Mouse (Mus musculus) spleen, postnatal 4 days (tissue): Measurements from ENCODE around the gene Zc3h18.

Source experiments
- DNase-seq, 2 experiments: peaks; one replicate each; pipeline ENCODE4 v3.0.0; 2022; ENCODE audit warnings: low spot score in 2 of 2

The Zc3h18 gene

DNA sequence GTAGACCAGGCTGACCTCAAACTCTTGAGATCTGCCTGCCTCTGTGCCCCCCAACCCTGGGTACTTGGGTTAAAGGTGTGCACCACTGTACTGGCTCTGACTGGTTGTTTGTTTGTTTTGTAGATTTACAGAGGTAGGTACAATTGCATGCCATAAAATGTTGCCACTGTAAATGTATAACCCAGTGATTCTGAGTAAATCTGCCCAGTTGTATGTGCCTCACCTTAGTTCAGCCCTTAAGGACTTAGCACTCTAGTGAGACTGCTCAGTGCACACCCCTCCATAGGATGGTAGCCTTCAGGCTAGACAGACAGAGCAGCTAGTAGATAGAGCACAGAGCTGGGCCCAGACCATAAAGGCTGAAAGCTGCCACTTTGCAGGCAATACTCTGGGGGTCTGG, 17.3 kb downstream of the Zc3h18 start:
- no peak for DNase-seq

DNA sequence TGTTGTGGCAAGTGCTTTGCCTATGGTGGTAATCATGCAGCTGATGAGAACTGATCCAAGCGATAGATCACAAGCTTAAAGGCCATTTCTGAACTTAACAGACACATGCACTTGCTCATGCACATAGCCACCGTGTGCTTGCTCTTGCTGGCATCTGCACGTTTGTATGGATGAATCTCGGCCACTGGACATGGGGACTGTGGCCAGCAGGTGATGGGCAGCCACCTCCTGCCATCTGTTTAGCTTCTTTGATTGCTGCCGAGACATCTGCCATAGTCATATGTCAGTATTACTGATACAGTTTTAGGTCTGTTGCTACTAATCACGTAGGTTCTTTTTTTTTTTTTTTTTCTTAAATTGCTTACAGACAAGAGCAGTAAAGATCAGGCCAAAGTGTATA, 18.9 kb downstream of the Zc3h18 start:
- no peak for DNase-seq

DNA sequence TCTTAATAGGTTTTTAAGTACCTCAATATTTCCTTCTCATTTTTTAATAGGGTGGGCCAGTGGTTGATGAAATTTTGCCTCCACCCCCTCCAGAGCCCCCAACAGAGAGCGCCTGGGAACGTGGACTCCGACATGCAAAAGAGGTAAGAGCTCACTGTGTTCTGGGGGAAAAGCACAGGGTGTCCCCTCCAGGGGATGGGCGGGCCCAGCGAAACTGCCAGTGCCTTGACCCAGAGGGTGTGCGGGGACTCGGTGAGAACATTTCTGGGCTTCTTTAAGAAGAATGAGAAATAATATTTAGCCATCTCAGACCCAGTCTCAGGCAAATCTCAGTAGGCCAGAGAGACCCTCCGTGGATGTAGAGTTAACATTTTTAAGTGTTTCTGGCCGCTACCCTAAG, 21.8 kb downstream of the Zc3h18 start:
- no peak for DNase-seq

DNA sequence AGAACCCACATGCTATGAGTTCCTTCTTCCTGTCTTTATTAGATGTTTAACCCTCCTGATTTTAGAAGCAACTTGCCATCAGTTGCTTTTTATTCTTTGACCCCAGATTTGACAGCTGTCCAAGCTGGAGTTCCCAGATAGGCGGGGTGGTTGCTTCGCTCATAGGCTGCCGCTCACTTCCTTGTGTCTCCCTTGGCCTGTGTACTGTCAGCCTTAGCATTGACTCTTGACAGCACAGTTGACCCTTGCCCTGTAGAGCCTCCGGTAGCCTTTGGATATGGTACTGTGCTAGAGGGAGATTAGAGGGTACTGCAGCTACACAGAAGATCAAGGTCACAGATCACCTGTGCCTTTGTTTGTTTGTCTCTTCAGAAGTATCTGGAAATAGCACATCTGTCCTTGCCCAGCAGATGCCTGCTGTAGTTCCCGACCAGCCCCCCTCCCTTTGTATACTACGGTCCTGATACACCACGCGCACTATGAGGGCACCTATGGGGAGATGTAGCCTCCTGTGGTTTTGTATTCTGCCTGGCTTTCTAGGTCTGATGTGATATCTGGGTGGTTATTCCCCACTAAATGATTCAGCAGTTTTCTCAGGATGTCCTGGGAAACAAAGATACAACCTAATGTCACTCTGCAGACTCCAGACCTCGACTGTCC, 28.9 kb downstream of the Zc3h18 start:
- no peak for DNase-seq

DNA sequence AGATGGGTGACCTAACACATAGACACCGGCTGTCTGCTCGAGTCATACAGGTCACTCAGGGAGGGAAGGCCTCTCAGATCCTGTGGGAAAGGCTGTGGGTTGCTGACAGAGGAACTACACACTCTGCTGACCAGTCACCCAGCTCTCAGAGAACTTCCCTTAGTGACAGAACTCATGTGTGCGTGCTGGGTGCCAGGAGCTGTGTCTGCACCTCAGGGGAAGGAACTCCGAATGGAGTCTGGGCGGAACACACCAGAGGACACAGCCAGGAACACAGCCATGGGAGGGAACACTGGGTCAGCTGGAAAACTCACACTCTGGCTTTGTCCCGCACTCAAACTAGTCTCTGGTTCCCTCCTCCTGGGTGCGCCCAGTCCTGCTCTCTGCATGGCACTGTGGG, 31.3 kb downstream of the Zc3h18 start:
- no peak for DNase-seq

DNA sequence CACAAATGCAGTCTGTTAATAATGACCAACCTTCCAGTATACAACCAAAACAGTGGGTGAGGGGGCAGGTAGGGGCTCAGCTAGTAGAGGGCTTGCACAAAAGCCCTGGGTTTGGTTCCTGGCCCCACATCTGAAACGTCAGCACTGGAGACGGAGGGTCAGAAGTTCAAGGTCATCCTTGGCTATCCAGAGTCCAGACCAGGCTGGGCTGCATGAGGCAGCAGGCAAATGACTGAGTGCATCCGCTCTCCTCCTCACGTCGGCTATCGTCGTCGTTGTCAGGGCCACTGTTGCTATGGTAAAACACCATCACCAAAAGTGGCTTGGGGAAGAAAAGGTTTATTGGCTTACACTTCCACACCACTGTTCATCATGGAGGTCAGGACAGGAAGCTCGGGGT, 37.9 kb downstream of the Zc3h18 start:
- no peak for DNase-seq

DNA sequence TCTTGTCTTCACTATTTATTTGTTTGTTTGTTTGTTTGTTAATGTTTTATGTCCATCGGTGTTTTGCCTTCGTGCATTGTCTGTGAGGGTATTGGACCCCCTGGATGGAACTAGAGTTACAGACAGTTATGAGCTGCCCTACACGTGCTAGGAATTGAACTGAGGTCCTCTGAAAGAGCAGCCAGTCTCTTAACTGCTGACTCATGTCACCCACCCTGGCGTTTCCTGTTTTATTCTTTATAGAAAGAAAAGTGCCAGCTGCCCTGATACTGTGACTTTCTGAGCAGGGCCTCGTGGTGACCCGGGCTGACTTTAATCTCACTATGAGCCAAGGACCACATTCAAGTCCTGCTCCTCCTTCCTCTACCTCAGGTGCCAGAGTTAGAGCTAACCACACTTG, 39.1 kb downstream of the Zc3h18 start:
- DNase-seq, result no peak

DNA sequence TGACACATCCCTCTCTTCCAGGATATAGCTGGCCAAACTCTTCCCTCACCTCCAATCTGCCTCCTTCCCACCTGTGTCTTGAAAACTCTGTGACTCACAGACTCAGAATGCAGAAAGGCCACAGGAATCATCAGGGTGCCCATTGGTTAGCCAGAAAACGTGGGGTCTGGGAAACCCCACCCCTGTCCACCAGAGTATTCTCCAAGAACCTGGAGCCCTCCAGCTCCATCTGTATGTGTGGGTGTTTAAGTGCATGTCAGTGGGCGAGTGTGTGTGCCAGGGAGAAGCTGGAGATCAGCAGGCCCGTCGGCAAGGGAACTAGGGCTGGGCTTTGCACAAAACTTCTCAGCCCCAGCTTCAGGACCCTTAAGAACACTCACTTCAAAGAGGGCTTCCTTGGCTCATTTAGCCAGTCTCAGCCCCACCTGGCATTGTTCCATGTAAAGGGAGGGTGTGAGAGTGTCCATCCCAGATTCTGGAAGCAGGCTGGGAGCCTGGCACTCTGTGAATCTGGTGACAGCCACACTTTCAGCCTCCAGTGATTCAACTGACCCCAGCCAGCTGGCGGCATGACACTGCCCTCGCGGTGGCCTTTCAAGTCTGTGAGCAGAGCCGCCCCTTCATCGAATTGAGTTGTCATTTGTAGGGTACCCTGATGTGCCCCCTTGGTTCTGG, 43.6 kb downstream of the Zc3h18 start:
- no peak for DNase-seq

DNA sequence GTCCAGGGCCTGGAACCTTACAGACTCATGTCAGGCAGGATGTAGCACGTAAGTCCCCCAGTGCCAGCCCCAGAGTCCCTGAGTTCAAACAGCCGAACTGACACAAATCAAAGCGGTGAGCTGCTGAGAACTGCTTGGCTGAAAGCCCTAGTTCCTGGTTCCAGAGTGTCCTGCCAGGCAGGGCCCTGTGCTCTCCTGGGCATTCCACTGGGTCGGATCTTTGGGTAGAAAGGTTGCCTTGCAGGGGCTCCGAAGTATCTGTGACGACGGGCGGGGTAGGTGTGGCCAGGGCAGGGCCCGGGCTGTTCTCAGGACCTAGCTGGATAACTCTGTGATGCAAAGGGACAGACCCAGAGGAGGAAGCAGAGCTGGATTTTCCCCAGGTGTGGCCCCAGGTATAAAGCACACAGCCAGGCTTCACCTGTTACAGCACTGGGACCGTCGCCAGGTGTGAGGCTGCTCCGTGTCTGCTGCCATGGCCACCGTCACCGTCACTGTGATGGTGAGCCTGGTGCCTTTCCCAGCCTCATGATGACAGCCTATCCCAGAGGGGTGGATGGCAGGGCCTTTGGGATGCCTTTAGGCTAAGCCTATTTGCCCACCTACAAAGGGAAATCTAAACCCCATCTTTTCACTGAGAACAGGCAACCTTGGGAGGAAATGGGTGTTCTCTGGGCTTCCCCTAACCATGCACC, 45.1 kb downstream of the Zc3h18 start, which contains the start of gene Il17c:
Gene Il17c (plus strand): TSS at position 645 of the 695 bp plus-strand sequence.
- no peak for DNase-seq

DNA sequence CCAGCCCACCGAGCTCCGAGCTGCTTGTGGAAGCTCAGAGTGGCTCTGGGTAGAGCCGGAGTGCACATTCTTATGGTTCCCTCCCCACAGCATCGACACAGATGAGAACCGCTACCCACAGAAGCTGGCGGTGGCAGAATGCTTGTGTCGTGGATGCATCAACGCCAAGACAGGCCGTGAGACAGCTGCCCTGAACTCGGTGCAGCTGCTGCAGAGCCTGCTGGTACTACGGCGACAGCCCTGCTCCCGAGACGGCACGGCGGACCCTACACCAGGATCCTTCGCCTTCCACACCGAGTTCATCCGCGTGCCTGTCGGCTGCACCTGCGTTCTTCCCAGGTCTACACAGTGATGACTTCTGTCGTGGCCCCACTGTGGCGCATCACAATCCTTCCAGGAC, 46.8 kb downstream of the Zc3h18 start:
- DNase-seq, result no peak

DNA sequence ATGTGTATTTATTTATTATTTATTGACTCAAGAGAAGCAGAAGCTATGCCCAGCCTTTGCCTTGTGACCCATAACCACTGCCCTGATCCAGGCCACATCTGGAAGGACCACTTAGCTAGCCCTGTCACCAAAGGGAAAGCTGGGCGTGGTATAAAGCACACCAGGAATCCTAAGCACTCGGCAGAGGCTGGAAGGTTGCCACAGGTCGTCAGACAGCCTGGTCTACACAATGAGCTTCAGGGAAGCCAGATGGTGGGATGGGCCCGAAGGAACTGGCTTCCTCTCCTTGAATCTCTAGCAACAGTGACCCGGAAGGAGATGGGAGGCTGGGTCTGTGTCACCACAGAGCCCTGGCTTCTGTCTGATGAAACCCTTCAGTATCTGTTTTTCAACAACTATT, 47.2 kb downstream of the Zc3h18 start:
- DNase-seq, result no peak

DNA sequence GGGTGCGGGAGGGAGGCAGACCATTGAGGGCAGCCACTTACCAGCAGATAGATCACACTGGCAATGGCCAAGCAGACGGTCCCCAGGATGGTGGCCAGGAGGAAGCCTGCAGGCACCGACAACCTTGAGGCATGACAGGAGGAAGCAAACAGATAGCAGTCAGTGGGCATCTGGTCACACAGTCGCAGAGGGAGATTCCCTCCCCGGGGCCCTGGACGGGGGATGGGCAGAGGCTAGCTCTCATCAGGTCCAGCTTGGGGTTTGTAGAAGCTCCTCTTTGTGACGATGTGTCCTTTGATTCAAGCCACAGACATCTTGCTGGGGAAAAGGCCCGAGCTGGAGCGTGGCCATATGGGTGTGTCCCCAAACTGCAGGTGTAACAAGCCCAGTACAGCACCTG, 49.7 kb downstream of the Zc3h18 start:
- DNase-seq, result no peak

DNA sequence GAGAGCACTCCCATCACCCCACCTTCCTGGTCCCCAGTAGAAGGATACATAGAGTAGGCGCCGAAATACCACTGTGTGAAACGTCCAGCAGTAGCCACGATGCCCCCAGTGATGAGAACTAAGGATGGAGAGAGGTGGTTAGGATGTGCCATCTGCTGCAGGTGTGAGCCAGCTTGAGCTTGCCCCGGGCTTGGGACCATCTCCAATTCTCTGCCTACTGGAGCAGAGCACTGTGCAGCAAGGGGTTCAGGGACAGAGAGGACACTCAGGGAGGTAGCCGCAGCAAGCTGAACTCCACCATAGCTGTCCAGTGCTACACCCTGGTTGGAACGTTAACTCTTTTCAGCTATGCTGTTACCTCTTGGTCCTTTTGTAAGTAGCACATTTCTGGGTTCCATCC, 51.2 kb downstream of the Zc3h18 start:
- no peak for DNase-seq

DNA sequence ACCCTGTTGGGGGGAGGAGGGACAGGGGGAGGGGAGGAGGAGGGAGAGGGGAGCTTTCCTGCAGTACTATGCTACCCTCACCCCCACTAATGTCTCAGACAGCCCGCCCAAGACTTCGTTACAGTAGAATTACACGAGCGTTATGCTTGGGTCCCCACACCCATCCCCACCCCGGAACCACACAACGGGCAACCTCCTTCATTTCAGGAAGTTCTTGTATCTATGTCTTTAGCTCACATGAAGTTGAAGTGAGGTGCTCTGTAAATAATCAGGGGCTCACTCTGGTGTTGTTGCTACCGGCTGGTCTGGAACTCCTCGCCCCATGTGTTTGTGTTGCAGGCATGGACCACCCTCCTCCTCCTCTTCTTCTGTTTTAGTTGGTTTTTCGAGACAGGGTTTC, 51.8 kb downstream of the Zc3h18 start:
- DNase-seq, result no peak

DNA sequence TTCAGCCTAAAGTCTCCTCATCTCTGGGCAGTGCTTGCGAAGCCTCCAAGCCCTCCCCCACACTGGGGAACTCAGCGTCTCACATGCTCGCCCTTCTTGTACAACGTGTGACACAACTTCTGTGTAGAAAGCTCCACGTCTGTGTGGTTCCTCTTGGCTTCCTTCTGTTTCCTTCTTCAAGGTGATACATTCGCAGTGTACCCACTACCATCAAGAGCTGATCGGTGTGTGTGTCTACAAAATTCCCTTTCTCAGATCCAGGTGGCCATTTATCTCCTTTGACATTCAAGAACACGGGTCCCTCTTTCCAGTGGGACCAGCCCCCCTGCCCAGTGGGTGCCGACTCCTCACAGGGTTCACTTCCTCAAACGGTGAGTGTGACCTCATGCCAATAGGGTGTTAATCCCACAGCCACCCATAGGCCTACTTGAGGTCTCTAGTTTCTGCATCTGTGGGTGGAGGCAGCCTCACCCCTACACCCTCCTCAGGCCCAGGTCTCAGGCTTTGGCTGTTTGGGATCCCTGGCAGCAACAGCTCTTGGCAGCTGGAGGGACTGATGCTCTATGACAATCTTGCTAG, 53.7 kb downstream of the Zc3h18 start:
- DNase-seq, result peak; percentile 55 to 75

DNA sequence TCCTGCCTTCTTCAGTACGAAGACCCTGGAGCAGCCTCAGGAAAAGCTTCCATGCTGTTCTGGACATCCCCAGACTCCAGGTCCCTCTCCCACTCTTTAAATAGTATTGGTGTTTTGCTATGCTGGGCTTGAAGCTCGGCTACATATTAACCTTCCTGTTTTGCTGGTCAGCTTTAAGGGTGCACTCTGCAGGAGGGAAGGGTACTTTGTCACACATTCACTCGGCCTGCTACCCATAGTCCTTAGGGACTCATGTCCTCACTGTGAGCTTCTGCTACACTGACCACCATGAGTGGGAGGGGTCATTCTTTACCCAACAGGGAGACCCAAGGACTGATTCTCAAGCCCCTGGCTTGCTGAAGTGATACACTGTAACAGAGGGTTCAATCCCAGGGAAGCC, 54.2 kb downstream of the Zc3h18 start:
- no peak for DNase-seq

DNA sequence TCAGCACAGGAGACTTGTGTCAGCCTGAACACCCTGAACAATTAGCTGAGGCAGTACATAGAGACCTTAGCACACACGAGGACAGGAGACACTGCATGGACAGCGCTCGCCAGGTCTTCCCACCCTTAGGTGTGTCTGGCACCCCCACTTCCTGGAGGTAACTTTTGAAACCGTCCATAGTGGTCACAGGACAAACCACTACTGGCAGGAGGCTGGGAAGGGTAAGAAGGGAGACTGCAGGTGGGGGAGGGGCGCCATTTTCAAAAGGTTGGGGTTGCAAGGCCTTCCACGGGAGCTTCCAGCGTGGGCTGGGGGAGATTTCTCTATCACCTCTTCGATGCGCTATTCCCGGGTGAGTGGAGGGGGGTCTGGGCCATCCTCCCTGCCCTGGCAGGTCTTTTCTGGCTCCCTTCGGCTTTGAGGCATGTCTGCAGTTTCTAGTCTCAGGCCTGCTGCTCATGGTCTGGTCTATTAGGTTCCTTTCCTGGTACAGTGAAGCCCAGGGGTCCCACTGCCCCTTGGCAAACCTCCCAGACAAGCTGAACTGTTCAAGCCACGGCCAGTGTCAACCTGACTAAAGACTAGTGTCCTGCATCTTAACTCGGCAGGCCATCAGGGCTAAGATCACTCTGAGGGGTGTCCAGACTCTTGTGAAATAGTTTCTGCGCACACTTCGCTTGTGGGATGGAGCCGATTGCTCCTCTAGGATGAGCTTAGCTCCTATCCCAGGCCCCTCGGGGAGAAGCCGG, 55.5 kb downstream of the Zc3h18 start:
- DNase-seq, result no peak

DNA sequence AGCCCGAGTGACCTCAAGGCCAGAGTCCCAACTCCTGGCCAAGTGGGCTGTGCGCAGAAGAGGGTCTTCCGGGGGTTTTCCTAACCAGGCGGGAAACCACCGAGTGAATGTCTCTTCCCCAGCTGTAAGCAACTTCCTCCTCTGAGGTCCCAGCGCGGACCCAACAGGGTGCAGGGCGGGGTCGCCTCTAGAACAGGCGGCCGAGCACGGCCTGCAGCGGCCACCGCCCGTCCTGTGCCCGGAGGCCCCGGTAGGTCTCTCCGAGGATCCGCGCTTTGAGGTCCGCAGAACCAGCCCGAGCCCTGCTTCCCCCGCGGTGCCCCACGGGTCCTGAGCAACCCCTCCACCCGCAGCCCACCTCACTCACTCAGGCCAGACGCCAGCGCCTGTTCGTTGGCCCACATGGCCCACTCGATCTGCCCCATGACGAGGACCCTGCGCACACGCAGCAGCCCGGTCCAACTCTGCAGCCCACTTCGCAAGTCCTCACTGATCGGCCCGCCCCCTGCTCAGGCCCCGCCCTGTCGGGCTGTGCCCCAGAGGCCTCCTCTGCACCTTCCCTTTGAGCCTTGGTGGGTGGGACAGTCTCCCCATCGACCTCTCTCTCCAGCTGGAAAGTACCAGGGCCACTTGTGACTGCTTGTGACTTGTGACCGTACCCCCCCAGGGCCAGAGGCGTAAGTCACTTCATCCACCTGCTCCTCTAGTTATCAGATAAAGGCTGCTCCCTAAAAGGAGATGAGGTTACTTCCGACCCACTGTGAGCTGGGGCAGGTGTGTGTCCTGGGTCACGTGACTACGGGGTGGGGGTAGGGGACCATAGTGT, 56.2 kb downstream of the Zc3h18 start, which contains the start of gene Cyba:
Gene Cyba (minus strand): TSS at position 488 of the 826 bp plus-strand sequence.
- DNase-seq, result peak; percentile 80 to 87

DNA sequence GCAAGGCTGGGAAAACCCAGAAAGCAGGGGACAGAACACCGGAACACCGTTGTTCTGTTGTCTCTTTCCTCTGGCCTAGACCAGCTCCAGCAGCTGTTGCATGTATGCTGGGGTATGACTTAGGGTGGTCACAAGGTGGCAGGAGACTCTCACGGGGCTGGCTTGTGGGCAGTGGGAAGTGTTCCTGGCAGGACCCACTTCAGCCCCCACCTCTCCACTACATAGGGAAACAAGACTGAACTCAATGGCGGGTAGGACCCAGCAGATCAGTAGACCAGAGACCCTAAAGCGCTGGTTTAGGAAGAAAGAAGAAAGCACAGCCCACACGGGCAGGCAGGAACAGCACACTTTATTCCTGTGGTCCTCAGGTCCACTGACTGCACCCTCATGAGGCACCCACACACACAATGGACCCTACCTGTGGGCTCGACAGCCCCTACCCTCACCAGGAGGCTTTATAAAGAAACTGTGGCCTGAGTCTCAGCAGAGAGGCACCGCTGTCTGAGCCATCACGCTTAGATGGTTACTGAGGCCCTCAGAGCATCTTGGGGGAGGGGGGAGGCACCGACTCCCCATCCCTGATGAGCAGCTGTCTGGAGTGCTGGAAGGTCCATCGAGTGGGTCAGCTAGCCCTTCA, 57.0 kb downstream of the Zc3h18 start:
- DNase-seq, result no peak

DNA sequence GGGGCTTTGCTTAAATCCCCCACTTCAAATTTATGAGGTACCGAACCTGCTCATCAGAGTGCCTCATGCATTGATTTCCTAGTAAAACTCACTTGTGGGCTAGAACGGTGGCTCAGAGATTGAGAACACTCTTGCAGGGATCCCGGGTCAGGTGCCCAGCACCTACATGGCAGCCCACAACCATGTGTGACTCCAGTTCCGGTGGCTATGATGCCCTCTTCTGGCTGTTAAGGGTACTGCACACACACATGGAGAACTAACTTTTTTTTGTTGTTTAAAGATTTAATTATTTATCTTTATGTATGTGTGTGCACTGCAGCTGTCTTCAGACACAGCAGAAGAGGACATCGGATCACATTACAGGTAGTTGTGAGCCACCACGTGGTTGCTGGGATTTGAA, 59.0 kb downstream of the Zc3h18 start:
- DNase-seq, result no peak

DNA sequence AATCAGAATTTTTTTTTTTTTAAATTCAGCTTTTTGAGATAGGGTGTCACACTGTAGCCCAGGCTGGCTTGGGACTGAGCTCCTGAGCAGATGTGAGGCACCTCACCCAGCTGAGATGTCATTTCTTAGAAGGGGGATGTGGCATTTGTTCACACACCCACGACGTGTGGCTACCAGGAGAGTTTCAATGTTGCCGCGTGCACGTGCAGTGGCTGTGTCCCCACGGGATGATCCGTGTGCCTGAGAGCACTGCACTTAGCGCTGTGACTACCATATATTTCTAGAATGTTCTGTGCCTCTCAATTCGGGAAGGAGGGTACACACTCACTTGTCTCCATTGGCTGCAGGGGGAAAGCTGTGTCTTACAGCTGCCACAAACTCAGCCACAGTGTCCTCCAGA, 59.7 kb downstream of the Zc3h18 start:
- DNase-seq, result no peak
